Mouse (Mus musculus) forebrain, embryonic 10.5 days (tissue): ENCODE data around the gene Trmt13. TPM values are rescaled to one million over a fixed set of nuclear protein-coding genes. Genes with fewer than 3 reads are reported as not detected.

Experiments
- DNase-seq: peaks from one replicate; pipeline ENCODE4 v3.0.0-alpha.2; 2017; ENCODE audit warnings: low spot score; ENCODE audit errors: extremely low spot score
- H3K27ac ChIP-seq: fragments of 300-500 bp; sonication (generic); 2 replicates; pipeline ENCODE4 v1.5.1; 2016; ENCODE audit warnings: mild to moderate bottlenecking
- H3K27me3 ChIP-seq: fragments of 300-500 bp; sonication (generic); 2 replicates; pipeline ENCODE4 v1.6.1; 2016; ENCODE audit warnings: mild to moderate bottlenecking; ENCODE audit not compliant: poor library complexity, severe bottlenecking
- H3K36me3 ChIP-seq: fragments of 300-500 bp; sonication (generic); replicated peaks from 2 replicates; pipeline ENCODE4 v1.6.1; 2016; ENCODE audit warnings: mild to moderate bottlenecking, moderate library complexity
- H3K4me1 ChIP-seq: fragments of 300-500 bp; sonication (generic); 2 replicates; pipeline ENCODE4 v1.6.1; 2016
- H3K4me3 ChIP-seq: fragments of 300-500 bp; sonication (generic); 2 replicates; pipeline ENCODE4 v1.5.1; 2016; ENCODE audit warnings: mild to moderate bottlenecking, moderate library complexity
- H3K9me3 ChIP-seq: fragments of 300-500 bp; sonication (generic); 2 replicates; pipeline ENCODE4 v1.6.1; 2016; ENCODE audit warnings: mild to moderate bottlenecking, moderate library complexity
- WGBS: fragments of 180-500 bp; shearing (Covaris S2); methylation state at CpG from one replicate; pipeline ENCODE4 v1.1.7; 2016; 5-methylcytosine and 5-hydroxymethylcytosine counted together
- polyA plus RNA-seq: library from polyadenylated mRNA; unstranded; fragments of >200 nt; fragmentation: Nextera tagmentation; extraction: Ambion mirVana; gene quantifications from 2 replicates; pipeline ENCODE4 v1.2.1, GENCODE M21; 2016

Trmt13 gene
- polyA plus RNA-seq, 1 experiment from 2014 or later = 22.5 TPM

GRCm38 (mm10) chr3:116620636-116621370, 6.4 kb upstream of the Trmt13 start:
- Histone ChIP-seq H3K4me3 (no peak overlapping the region), H3K4me1 (no peaks in the 10 kb centered on the region), H3K9me3 (no peaks in the 10 kb centered on the region), H3K36me3 (peaks cover 63% of the 10 kb centered on the region), H3K27ac (no peak overlapping the region), H3K27me3 (no peaks in the 10 kb centered on the region)
- no peak for DNase-seq
- WGBS = 93% methylated on average over 7 of the region's 7 CpGs

DNA sequence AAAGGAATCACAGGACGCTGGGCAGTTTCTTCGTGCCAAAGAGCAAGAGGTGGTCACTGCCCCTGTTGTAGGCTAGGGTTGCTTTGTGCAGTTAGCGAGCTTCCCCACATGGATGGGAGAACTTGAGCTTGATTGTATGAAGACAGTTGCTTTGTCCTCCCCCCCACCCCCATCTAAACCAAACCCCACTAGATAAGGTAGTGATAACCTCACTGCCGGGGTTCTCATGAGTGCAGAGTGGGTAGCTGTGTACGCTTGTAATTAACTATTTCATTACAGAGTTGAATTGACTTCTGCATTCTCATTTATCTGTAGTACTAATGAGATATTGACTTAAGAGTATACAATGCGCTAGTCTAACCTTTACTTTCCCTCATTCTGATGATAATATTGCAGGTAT, 4.5 kb upstream of the Trmt13 start:
- H3K4me3 ChIP-seq = no peak overlapping the region
- no peak for DNase-seq
- no peaks in the 10 kb centered on the region for H3K4me1 ChIP-seq
- H3K27me3 ChIP-seq = no peaks in the 10 kb centered on the region
- no peaks in the 10 kb centered on the region for H3K9me3 ChIP-seq
- WGBS = 84% methylated on average over 6 of the region's 6 CpGs
- H3K36me3 ChIP-seq = peaks cover 82% of the 10 kb centered on the region
- no peak overlapping the region for H3K27ac ChIP-seq

DNA sequence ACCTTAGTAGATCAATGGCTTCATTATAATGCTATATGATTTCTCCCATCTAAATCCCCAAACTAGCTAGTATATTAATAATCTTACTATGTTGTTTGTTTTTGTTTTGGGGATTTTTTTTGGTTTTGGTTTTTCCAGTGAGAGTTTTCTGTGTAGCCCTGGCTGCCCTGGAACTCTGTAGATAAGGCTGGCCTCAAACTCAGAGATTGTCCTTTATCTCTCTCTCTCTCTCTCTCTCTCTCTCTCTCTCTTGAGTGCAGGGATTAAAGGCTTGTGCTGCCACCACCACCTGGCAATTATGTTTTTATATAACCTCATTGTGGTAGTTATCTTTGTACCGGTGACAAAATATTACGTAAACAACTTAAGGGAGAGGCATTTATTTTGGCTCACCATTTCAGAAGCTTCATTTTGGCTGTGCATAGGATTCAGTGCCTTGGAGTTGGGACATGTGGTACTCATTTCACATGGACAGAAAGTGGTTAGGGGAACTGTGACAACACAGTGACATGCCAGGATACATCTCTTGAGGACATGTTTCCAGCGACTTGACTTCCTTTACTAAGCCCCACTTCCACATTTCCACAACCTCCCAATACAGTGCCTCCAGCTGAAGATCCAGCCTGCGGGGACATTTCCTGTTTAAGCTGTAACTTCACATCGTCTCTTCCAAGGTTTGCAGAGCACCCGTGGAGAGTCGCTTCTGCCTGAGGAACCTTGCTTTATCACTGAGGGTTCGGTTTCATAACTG, 1.1 kb upstream of the Trmt13 start:
- Histone ChIP-seq H3K27me3 (no peaks in the 10 kb centered on the region), H3K36me3 (peaks cover 73% of the 10 kb centered on the region), H3K27ac (no peak overlapping the region), H3K4me1 (no peaks in the 10 kb centered on the region), H3K9me3 (no peaks in the 10 kb centered on the region), H3K4me3 (no peak overlapping the region)
- 92% methylated on average over 8 of the region's 8 CpGs for WGBS
- no peak for DNase-seq

GRCm38 (mm10) chr3:116604570-116604969, 9.8 kb downstream of the Trmt13 start:
- Histone ChIP-seq H3K27me3 (no peaks in the 10 kb centered on the region), H3K4me3 (no peak overlapping the region), H3K36me3 (peaks cover 50% of the 10 kb centered on the region), H3K27ac (no peak overlapping the region), H3K9me3 (no peaks in the 10 kb centered on the region), H3K4me1 (no peaks in the 10 kb centered on the region)
- no peak for DNase-seq
- 88% methylated on average over 9 of the region's 9 CpGs for WGBS

DNA sequence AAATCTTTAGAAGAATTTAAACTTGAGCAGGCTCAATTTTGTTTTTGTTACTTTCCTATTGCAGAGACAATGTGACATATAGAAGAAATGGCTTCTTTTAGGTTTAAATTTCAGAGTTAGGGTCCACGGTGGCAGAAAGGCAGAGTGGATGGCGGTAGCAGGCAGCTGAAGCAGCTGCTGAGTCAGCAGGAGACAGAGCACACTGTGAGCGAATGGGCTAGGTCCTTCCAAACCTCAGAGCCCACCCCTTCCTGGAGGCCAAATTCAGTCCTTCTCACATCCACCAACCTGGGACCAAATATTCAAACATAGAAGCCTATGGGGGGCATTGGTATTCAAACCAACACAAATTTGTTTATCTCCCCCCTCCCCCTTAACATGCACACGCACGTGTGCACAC, 12.6 kb downstream of the Trmt13 start:
- 96% methylated on average over 5 of the region's 5 CpGs for WGBS

GRCm38 (mm10) chr3:116601005-116601404, 13.4 kb downstream of the Trmt13 start:
- H3K27me3 ChIP-seq = no peaks in the 10 kb centered on the region
- DNase-seq = no peak

More for the DNA sequence above, 12.6 kb downstream of the Trmt13 start:
- no peaks in the 10 kb centered on the region for H3K27me3 ChIP-seq
- H3K9me3 ChIP-seq = no peaks in the 10 kb centered on the region
- no peak overlapping the region for H3K27ac ChIP-seq
- H3K4me1 ChIP-seq = no peaks in the 10 kb centered on the region
- DNase-seq = no peak
- H3K4me3 ChIP-seq = no peak overlapping the region
- H3K36me3 ChIP-seq = peaks cover 39% of the 10 kb centered on the region

DNA sequence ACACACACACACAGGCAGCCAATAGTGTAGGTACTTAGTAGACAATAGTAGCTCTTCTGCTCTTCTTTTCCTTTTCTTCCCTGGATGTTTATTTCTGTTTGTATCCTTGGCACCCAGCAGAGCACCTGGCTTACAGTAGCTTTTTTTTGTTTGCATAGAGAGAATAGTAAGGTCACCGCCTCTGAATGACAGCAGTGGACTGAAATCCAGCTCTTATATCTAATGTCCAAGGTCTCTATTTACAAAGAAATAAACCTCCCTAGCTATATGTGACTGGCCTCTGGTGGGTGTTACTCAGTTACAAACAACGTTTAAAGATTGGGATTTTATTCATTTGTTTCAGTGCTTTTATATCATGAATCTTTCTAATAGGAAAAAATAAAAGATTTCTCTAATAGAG, 14.7 kb downstream of the Trmt13 start:
- WGBS = 95% methylated on average over 2 of the region's 2 CpGs
- no peak for DNase-seq
- Histone ChIP-seq H3K36me3 (peaks cover 22% of the 10 kb centered on the region), H3K4me3 (no peak overlapping the region), H3K4me1 (peaks cover 9% of the 10 kb centered on the region), H3K27me3 (no peaks in the 10 kb centered on the region), H3K27ac (no peak overlapping the region), H3K9me3 (no peaks in the 10 kb centered on the region)

More at GRCm38 (mm10) chr3:116601005-116601404, 13.4 kb downstream of the Trmt13 start:
- H3K27ac ChIP-seq = no peak overlapping the region
- peaks cover 34% of the 10 kb centered on the region for H3K36me3 ChIP-seq
- H3K9me3 ChIP-seq = no peaks in the 10 kb centered on the region
- 95% methylated on average over 5 of the region's 5 CpGs for WGBS
- H3K4me3 ChIP-seq = no peak overlapping the region
- peaks cover 4% of the 10 kb centered on the region for H3K4me1 ChIP-seq

DNA sequence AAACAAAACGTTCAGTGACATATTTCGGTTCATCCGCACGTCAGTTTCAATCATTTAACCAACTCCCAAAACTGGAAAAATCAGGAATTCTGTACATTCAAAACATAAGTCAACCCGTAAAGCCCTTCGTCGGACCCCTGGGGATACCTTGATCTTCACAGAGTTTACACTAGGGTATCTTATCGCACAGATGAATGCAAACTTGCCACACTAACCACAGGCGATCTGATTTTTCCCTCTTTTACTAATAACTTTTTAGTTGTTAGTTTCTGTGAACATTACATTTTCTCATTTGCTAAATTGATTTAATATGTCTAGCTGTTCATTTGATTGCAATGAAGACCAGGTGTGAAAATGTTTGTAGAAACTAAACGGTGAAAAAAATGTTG, 18.8 kb downstream of the Trmt13 start:
- 14% methylated on average over 10 of the region's 10 CpGs for WGBS
- H3K27ac ChIP-seq = peak overlapping the region; percentile 95

GRCm38 (mm10) chr3:116594728-116595602, 19.4 kb downstream of the Trmt13 start, which contains the start of gene Sass6:
TSS of gene Sass6 (plus strand) at chr3:116594982.
- Histone ChIP-seq H3K4me1 (peaks cover 21% of the 10 kb centered on the region), H3K36me3 (peaks cover 41% of the 10 kb centered on the region), H3K27ac (peak within 1 kb of the TSS; percentile 95), H3K9me3 (no peaks in the 10 kb centered on the region), H3K4me3 (peak within 1 kb of the TSS; percentile 90), H3K27me3 (no peaks in the 10 kb centered on the region)
- WGBS = under 1% methylated on average over 65 of the region's 65 CpGs
- peak; percentile 97 for DNase-seq

More for the DNA sequence above, 18.8 kb downstream of the Trmt13 start:
- H3K36me3 ChIP-seq = peaks cover 35% of the 10 kb centered on the region
- peak overlapping the region; percentile 90 for H3K4me3 ChIP-seq
- no peaks in the 10 kb centered on the region for H3K27me3 ChIP-seq
- H3K4me1 ChIP-seq = peaks cover 21% of the 10 kb centered on the region
- H3K9me3 ChIP-seq = no peaks in the 10 kb centered on the region
- DNase-seq = no peak

GRCm38 (mm10) chr3:116594076-116594727, 20.2 kb downstream of the Trmt13 start:
- Histone ChIP-seq H3K4me3 (peak overlapping the region; percentile 90), H3K4me1 (peaks cover 21% of the 10 kb centered on the region), H3K27ac (peak overlapping the region; percentile 95), H3K27me3 (no peaks in the 10 kb centered on the region), H3K9me3 (no peaks in the 10 kb centered on the region), H3K36me3 (peaks cover 48% of the 10 kb centered on the region)
- no peak for DNase-seq
- WGBS = 2% methylated on average over 22 of the region's 22 CpGs

- no peak overlapping the region for H3K27ac ChIP-seq
- peaks cover 76% of the 10 kb centered on the region for H3K36me3 ChIP-seq
- no peak overlapping the region for H3K4me3 ChIP-seq
- H3K27me3 ChIP-seq = no peaks in the 10 kb centered on the region
- no peaks in the 10 kb centered on the region for H3K4me1 ChIP-seq
- no peaks in the 10 kb centered on the region for H3K9me3 ChIP-seq
- DNase-seq = no peak
- WGBS = 94% methylated on average over 9 of the region's 9 CpGs
Measured at GRCm38 (mm10) chr3:116582201-116582600, 32.2 kb downstream of the Trmt13 start.

GRCm38 (mm10) chr3:116577286-116577685, 37.1 kb downstream of the Trmt13 start:
- Histone ChIP-seq H3K36me3 (peaks cover 28% of the 10 kb centered on the region), H3K27me3 (no peaks in the 10 kb centered on the region), H3K27ac (no peak overlapping the region), H3K4me1 (no peaks in the 10 kb centered on the region), H3K9me3 (no peaks in the 10 kb centered on the region), H3K4me3 (no peak overlapping the region)
- DNase-seq = no peak
- WGBS = 70% methylated on average over 3 of the region's 3 CpGs
